22 mouse cellular contexts compared by ENCODE assay signal in the genomic region with DNA sequence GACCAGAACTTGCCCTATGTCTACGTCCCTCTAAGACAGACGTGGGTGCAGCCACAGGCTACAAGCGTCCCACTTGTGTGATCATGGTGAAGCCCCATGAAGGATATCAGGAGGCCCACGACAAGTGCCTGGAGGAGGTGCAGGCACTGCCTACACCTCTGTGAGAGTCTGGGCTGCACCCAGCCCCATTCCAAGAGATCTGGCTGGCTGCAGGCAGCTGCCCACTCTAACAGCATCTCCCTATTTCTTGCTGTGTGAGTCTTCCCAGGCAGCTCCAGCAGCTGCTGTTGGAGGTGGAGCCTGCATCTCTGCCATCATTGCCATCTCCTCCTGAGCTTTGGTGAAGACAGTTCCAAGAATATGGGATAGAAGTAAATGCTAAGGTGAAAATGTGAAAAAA.
DNase-seq lines count a peak whose midpoint lies in the region; ATAC-seq lines count a peak whose summit lies in the region.
"Had no signal": no experiment of that assay in that cellular context is flagged by ENCODE, and none has a peak within 500 bp of the region (broad histone marks: within the 10 kb centered on the region; RNA-seq: fewer than 3 reads in every experiment).

No protein-coding gene starts in this region.

- no peak for DNase-seq in frontal cortex, postnatal 10 days (ENCODE audit: low spot score in 2 of 2)
- DNase-seq in right cerebral cortex, adult 18-20 months = peak; percentile 77
- DNase-seq in right cerebral cortex, postnatal 4 days = no peak
- peak; percentile 37 to 57 for DNase-seq in left cerebral cortex, adult 9 months (ENCODE audit: low spot score in 2 of 2)
- no peak for DNase-seq in lung, postnatal 25 days (ENCODE audit: low spot score)
- DNase-seq in spleen, adult 18-20 months = no peak
- DNase-seq: adrenal gland, adult 2 months; adrenal gland, postnatal 36 days; cerebellum, adult 2 months; cerebellum, postnatal 25 days; gastrocnemius, postnatal 14 days; heart, postnatal 14 days; kidney, adult 2 months; kidney, postnatal 36 days; lung, embryonic 14.5 days; lung, postnatal 14 days had no signal

- peak; percentile 98 for ATAC-seq in frontal cortex, adult (ENCODE audit: low TSS enrichment)
- ATAC-seq: activated CD4-positive, CD25-positive, alpha-beta regulatory T cell, adult 4 months; forebrain, embryonic 14.5 days; hindbrain, postnatal 0 days; intestine, embryonic 15.5 days; midbrain, embryonic 16.5 days had no signal

Comparison
In these comparisons a context has a peak if more than half of its experiments do, and no peak if none do; other contexts are left out.
1. DNase-seq: peak in right cerebral cortex, adult 18-20 months (single experiment) and left cerebral cortex, adult 9 months (2 of 2); none in frontal cortex, postnatal 10 days (0 of 2), right cerebral cortex, postnatal 4 days (single experiment), lung, postnatal 25 days (single experiment) and spleen, adult 18-20 months (0 of 2).